Mouse (Mus musculus) hindbrain, postnatal 0 days (tissue): Measurements from ENCODE around the gene Dlx2. TPM values are rescaled to one million over a fixed set of nuclear protein-coding genes. Genes with fewer than 3 reads are reported as not detected.

Source experiments
- ATAC-seq: fragments of 200-750 bp; cut with Nextera tagmentation; 2 replicates; pipeline ENCODE4 v1.8.0; 2017; ENCODE audit warnings: mild to moderate bottlenecking, moderate TSS enrichment, moderate library complexity
- DNase-seq: peaks from one replicate; pipeline ENCODE4 v3.0.0-alpha.2; 2015; ENCODE audit warnings: low spot score
- H3K27ac ChIP-seq: fragments of 300-500 bp; sonication (generic); 2 replicates; pipeline ENCODE4 v1.5.1; 2014; ENCODE audit warnings: mild to moderate bottlenecking
- H3K27me3 ChIP-seq: fragments of 300-500 bp; sonication (generic); 2 replicates; pipeline ENCODE4 v1.6.1; 2014; ENCODE audit warnings: low read length, mixed read lengths; ENCODE audit not compliant: insufficient read depth
- H3K36me3 ChIP-seq: fragments of 300-500 bp; sonication (generic); 2 replicates; pipeline ENCODE4 v1.6.1; 2014; ENCODE audit warnings: low read length, mixed read lengths; ENCODE audit not compliant: insufficient read depth
- H3K4me1 ChIP-seq: fragments of 300-500 bp; sonication (generic); 2 replicates; pipeline ENCODE4 v1.6.1; 2014; ENCODE audit warnings: antibody characterized with exemption, low read length, mixed read lengths; ENCODE audit not compliant: insufficient read depth
- H3K4me2 ChIP-seq: fragments of 300-500 bp; sonication (generic); 2 replicates; pipeline ENCODE4 v1.6.1; 2014; ENCODE audit warnings: low read depth, mild to moderate bottlenecking, low read length, moderate library complexity, mixed read lengths
- H3K4me3 ChIP-seq: fragments of 300-500 bp; sonication (generic); 2 replicates; pipeline ENCODE4 v1.5.1; 2014; ENCODE audit warnings: low read length
- H3K9ac ChIP-seq: fragments of 300-500 bp; sonication (generic); replicated peaks from 2 replicates; pipeline ENCODE4 v1.6.1; 2014; ENCODE audit warnings: mild to moderate bottlenecking, low read length, moderate library complexity, mixed read lengths
- H3K9me3 ChIP-seq: fragments of 300-500 bp; sonication (generic); 2 replicates; pipeline ENCODE4 v1.6.1; 2016; ENCODE audit warnings: low read length, mixed read lengths
- CTCF ChIP-seq: IDR thresholded peaks from 2 replicates; pipeline ENCODE4 v1.5.1; 2016; ENCODE audit warnings: antibody characterized with exemption, control low read depth, low read depth
- WGBS: fragments of 180-500 bp; shearing (Covaris S2); extraction: QIAGEN DNeasy Blood & Tissue Kit; methylation state at CpG from one replicate; pipeline ENCODE4 v1.1.7; 2014; 5-methylcytosine and 5-hydroxymethylcytosine counted together
- polyA plus RNA-seq: library from polyadenylated mRNA; unstranded; fragments of >200 nt; fragmentation: Nextera tagmentation; extraction: Ambion mirVana; gene quantifications from 2 replicates; pipeline ENCODE4 v1.2.1, GENCODE M21; 2015
- total RNA-seq: library from RNA; depleted of rRNA; stranded (reverse); fragments of >200 nt; gene quantifications from 2 replicates; pipeline ENCODE4 v1.2.3, GENCODE M21; 2014; rRNA removed

The Dlx2 gene
- total RNA-seq (0.97 TPM in 1 of 2 replicates, not detected in the other), polyA plus RNA-seq (0.21 and 0.26 TPM in 2 replicates)

DNA sequence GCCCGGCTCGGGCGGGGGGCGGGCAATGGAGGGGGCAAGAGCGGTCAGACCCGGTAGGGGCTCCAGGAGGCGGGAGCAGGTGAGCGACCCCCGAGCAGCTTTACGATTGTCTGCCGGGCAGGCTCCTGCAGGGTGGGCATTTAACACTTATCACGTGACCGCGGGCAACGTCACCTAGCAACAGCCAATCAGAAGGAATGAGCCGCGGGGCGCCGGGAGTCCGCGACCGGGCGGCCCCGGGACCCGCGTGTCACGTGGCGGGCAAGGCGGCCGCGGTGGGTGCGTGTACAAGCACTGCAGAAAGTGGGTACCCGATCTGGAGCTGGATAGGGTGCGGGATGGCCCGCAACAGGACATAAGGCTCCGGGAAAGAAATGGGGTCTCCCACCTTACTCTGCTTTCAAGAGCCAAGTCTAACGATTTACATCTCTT, at the start of gene Dlx2:
Gene Dlx2, minus strand, starts transcription at position 115 of the 432 bp plus-strand sequence.
- ATAC-seq (peak; percentile 36), DNase-seq (peak; percentile 62)
- WGBS, result under 1% methylated on average over 37 of the region's 37 CpGs
- Histone ChIP-seq H3K4me1 (peaks cover 8% of the 10 kb centered on the region; the same call in 1 of the 2 replicates), H3K9me3 (no peaks in the 10 kb centered on the region), H3K36me3 (no peaks in the 10 kb centered on the region), H3K9ac (no peak within 1 kb of the TSS), H3K4me3 (peak within 1 kb of the TSS; percentile 36), H3K4me2 (peak within 1 kb of the TSS; percentile 74), H3K27me3 (peaks cover 79% of the 10 kb centered on the region), H3K27ac (no peak within 1 kb of the TSS)
- TF ChIP-seq CTCF, result no peak

DNA sequence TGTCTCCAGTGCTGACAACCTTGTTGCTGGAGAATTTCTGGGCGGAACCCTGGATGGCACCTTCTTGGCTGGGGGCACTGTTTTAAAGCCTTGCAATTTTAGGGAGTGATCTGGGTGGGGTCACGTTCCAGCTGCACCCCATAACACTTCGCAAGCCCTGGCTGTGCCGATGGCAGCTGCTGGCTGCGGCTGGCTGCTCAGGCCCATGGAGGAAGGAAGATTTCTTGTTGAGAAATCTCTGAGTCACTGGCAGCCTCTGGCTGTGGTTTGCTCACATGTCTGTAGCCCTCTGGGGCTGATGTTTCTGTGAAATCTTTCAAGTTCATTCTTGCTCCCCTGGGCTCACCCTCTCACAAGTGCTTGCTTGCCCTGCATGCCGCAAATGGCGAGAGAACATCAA, 47.9 kb upstream of the Dlx2 start:
- TF ChIP-seq CTCF, result no peak
- Histone ChIP-seq H3K9me3 (no peaks in the 10 kb centered on the region), H3K27ac (no peak overlapping the region), H3K36me3 (no peaks in the 10 kb centered on the region), H3K4me1 (no peaks in the 10 kb centered on the region), H3K4me3 (no peak overlapping the region), H3K27me3 (no peaks in the 10 kb centered on the region), H3K4me2 (no peak overlapping the region), H3K9ac (no peak overlapping the region)
- WGBS, result 67% methylated on average over 7 of the region's 7 CpGs
- DNase-seq, result no peak
- no peak for ATAC-seq

DNA sequence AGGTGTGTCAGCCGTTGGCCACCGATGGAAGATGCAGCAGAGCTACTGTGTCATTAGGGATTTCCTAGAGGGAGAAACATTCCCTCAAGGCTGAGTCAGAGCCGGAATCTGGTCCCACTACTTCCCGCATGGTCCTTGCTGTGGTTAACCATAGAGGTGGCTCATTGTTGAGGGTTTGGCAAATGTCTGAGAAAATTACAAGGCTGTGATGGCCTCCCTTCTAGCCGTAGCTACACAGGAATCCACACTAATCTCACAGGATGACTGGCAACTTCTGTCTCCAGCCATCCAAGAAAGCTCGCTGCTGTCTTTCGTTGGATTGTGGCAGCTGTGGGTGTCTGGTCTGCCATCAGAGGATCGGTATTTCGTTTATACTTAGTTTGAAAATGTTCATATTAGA, 42.6 kb upstream of the Dlx2 start:
- Histone ChIP-seq H3K36me3 (no peaks in the 10 kb centered on the region), H3K9me3 (no peaks in the 10 kb centered on the region), H3K4me3 (no peak overlapping the region), H3K27me3 (no peaks in the 10 kb centered on the region), H3K4me2 (no peak overlapping the region), H3K4me1 (no peaks in the 10 kb centered on the region), H3K9ac (no peak overlapping the region), H3K27ac (no peak overlapping the region)
- 97% methylated on average over 9 of the region's 9 CpGs for WGBS
- TF ChIP-seq CTCF, result no peak
- ATAC-seq, result no peak
- DNase-seq, result no peak

DNA sequence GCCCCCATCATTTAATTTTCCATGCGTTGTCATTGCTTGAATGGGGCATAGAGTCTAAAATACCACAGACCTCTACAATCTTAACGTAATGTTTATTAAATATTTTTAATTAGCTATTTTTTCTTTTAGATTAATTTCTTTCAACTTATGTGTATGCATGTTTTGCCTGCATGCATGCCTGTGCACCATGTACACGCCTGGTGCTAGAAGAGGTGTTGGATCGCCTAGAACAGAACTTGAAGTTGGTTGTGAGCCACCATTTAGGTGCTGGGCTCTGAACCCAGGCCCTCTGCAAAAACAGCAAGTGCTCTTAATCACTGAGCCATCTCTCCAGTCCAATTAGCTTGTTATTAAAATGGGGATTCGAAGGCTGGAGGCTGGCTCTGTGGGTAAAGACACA, 34.9 kb upstream of the Dlx2 start:
- Histone ChIP-seq H3K9me3 (no peaks in the 10 kb centered on the region), H3K4me1 (no peaks in the 10 kb centered on the region), H3K36me3 (no peaks in the 10 kb centered on the region), H3K27me3 (no peaks in the 10 kb centered on the region), H3K27ac (no peak overlapping the region), H3K9ac (peak overlapping the region; percentile 45; the same call in 1 of the 2 replicates), H3K4me2 (peak overlapping the region; percentile 85), H3K4me3 (peak overlapping the region; percentile 64)
- no peak for DNase-seq
- ATAC-seq, result no peak
- no peak for TF ChIP-seq CTCF
- 49% methylated on average over 5 of the region's 5 CpGs for WGBS

DNA sequence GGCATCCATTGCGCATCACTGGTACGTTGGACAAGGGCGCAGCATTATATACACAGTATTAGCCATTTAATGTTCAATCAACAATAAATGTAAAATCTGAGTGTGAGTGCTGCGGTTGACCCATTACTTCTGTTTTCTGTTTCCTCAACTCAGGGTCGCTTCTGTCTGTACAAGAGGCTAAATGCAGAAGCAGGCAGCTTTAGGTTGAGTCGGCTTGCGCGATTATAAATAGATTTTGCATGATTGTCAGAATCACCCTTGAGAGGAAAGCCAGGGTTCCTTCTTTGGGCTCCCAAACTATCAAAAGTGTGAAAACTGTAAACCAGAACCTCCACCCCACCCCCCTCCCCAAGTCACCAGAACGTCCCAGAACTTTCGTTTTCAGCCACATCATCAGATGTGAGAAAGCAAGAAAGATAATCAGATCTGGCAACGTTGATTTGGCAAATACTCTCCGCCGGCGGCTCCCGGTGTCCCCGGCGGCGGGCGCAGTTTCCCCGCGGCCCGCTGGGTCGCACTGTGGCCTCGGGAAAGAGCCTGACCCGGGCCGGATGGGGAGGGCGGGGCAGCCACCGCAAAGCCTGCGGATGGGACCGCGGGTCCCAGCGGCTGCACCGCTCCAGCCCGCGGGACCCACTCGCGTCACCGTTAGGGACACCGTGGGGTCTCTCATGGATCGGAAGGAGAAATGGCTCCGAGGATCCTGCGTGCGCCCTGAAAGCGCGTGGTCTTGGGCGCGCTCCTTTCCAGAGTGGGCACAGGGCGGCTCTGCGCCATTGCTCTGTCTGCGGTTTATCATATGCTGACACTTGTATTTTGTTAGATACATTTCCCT, 34.3 kb upstream of the Dlx2 start:
- Histone ChIP-seq H3K9me3 (no peaks in the 10 kb centered on the region), H3K36me3 (no peaks in the 10 kb centered on the region), H3K4me2 (peak overlapping the region; percentile 85), H3K27me3 (no peaks in the 10 kb centered on the region), H3K4me3 (peak overlapping the region; percentile 64), H3K4me1 (no peaks in the 10 kb centered on the region), H3K9ac (peak overlapping the region; percentile 45), H3K27ac (no peak overlapping the region)
- TF ChIP-seq CTCF, result peak; percentile 38; the same call in 1 of the 2 replicates
- ATAC-seq (peak; percentile 91), DNase-seq (peak; percentile 80)
- WGBS, result 9% methylated on average over 49 of the region's 50 CpGs

DNA sequence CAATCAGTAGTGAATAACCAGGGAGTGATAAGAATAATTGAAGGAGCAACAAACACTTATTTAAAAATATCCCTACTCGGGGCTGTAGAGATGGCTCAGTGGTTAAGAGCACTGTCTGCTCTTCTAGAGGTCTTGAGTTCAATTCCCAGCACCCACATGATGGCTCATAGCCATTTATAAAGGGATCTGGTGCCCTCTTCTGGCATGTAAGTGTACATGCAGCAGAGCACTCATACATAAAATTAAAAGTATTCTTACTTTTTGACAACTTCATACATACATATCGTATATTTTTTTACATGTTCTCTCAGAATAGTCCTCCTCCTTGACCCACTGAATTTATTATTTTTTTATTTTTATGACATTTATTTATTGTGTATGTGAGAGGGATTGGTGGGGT, 30.5 kb upstream of the Dlx2 start:
- no peaks in the 10 kb centered on the region for H3K4me1 ChIP-seq
- H3K9me3 ChIP-seq, result no peaks in the 10 kb centered on the region
- DNase-seq, result no peak
- no peak overlapping the region for H3K9ac ChIP-seq
- no peaks in the 10 kb centered on the region for H3K27me3 ChIP-seq
- H3K27ac ChIP-seq, result no peak overlapping the region
- ATAC-seq, result no peak
- H3K36me3 ChIP-seq, result no peaks in the 10 kb centered on the region
- TF ChIP-seq CTCF, result no peak
- no peak overlapping the region for H3K4me3 ChIP-seq
- 93% methylated on average over 2 of the region's 2 CpGs for WGBS
- no peak overlapping the region for H3K4me2 ChIP-seq

DNA sequence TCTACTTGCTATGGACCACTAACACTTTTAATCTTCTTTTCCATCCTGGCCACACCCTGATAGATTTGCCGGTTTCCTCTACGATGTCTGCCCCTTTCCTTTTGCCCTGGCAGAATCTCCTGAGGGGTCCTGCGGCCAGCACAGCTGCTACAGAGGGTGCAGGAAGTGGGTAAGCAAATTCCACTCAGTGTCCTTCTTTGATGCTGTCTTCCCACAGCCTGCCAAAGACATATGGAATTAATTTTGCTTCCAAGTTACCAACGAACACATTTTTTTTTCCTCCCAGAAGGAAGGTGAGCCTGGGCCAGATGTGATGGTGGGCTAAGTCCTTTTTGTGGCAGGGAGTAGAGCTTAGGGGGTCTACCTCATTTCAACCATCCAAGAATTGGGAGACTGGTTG, 27.2 kb upstream of the Dlx2 start:
- 82% methylated on average over 4 of the region's 4 CpGs for WGBS
- H3K27me3 ChIP-seq, result no peaks in the 10 kb centered on the region
- no peak overlapping the region for H3K9ac ChIP-seq
- H3K4me3 ChIP-seq, result no peak overlapping the region
- H3K9me3 ChIP-seq, result no peaks in the 10 kb centered on the region
- H3K4me1 ChIP-seq, result no peaks in the 10 kb centered on the region
- H3K4me2 ChIP-seq, result no peak overlapping the region
- ATAC-seq (no peak), DNase-seq (no peak)
- no peak for TF ChIP-seq CTCF
- no peaks in the 10 kb centered on the region for H3K36me3 ChIP-seq
- H3K27ac ChIP-seq, result no peak overlapping the region
